Mouse (Mus musculus): ENCODE results near the gene Tmem236.

DNA sequence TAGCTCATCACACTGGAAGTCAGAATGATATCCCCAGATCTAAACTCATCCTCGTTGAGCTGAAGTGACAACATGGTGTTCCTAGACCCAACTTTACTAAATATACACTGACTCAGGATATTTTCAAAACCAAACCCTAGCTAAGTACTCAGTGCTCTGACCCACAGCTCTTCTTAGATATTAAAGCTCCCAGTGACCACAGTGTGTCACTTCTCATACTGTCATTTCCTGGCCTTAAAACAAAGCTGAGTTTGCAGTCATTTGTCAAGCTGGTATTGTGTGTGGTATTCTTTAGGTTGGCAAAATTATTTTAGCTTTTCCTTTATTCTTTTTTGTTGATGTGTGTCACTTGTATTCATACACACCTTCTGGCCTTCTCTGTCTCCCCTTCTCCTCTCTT lies 36.4 kb downstream of the Tmem236 start:
- no peak for TF ChIP-seq CTCF (IDR thresholded peaks at IDR 0.05; ENCODE audit: insufficient read depth, low read depth, low read length)
- no peak for TF ChIP-seq POLR2A (IDR thresholded peaks at IDR 0.05; ENCODE audit: insufficient read depth, low read depth, low read length)
